In genomic region chr17:26252539-26253251, GRCm38 (mm10) we compare ENCODE assay signal across 8 mouse cellular contexts. TPM values are rescaled to one million over a fixed set of nuclear protein-coding genes. Genes with fewer than 3 reads are reported as not detected.
A peak's percentile ranks its signal among the peaks of the same experiment; 100 is the strongest.
DNase-seq lines count a peak whose midpoint lies in the region; ATAC-seq and TF ChIP-seq lines count a peak whose summit lies in the region.

TSS of gene Luc7l (plus strand) at chr17:26252896.

- H3K4me1 ChIP-seq in embryonic facial prominence, embryonic 14.5 days (ENCODE audit: control insufficient read depth, insufficient read depth, low read length) = 0 out of 2 replicates have a peak, but pooled peaks cover 10% of the 10 kb centered on the region
- peaks cover 12% of the 10 kb centered on the region for H3K4me1 ChIP-seq in limb, embryonic 14.5 days (ENCODE audit: control insufficient read depth, insufficient read depth, low read length)
- H3K4me1 ChIP-seq in midbrain, postnatal 0 days (ENCODE audit: insufficient read depth, low read length) = no peaks in the 10 kb centered on the region

- H3K4me2 ChIP-seq in embryonic facial prominence, embryonic 14.5 days (ENCODE audit: low read depth, low read length) = peak within 1 kb of the TSS; percentile 90
- H3K4me2 ChIP-seq in limb, embryonic 14.5 days (replicated peaks; ENCODE audit: low read depth, low read length, severe bottlenecking) = peak within 1 kb of the TSS; percentile 56
- peak within 1 kb of the TSS; percentile 61 for H3K4me2 ChIP-seq in midbrain, postnatal 0 days (ENCODE audit: low read depth, low read length, poor library complexity, severe bottlenecking)

- no peaks in the 10 kb centered on the region for H3K9me3 ChIP-seq in embryonic facial prominence, embryonic 14.5 days (ENCODE audit: control insufficient read depth, low read length)
- H3K9me3 ChIP-seq in limb, embryonic 14.5 days (ENCODE audit: control insufficient read depth, low read length) = no peaks in the 10 kb centered on the region
- H3K9me3 ChIP-seq in midbrain, postnatal 0 days (ENCODE audit: low read length) = no peaks in the 10 kb centered on the region

- peak; percentile 97; the same call in 1 of the 2 replicates for TF ChIP-seq POLR2A in limb, embryonic 14.5 days (IDR thresholded peaks at IDR 0.05; ENCODE audit: borderline replicate concordance, extremely low read depth, insufficient read depth, insufficient read length)

- peak within 1 kb of the TSS; percentile 99 for H3K27ac ChIP-seq in embryonic facial prominence, embryonic 14.5 days (replicated peaks; ENCODE audit: low read depth, low read length)
- H3K27ac ChIP-seq in limb, embryonic 14.5 days (replicated peaks; ENCODE audit: low read depth, low read length) = peak within 1 kb of the TSS; percentile 99
- peak within 1 kb of the TSS; percentile 95 for H3K27ac ChIP-seq in midbrain, postnatal 0 days (ENCODE audit: low read depth, low read length)

- peaks cover 26% of the 10 kb centered on the region for H3K36me3 ChIP-seq in embryonic facial prominence, embryonic 14.5 days (ENCODE audit: control insufficient read depth, insufficient read depth, low read length)
- H3K36me3 ChIP-seq in limb, embryonic 14.5 days (ENCODE audit: control insufficient read depth, insufficient read depth, low read length) = peaks cover 18% of the 10 kb centered on the region
- H3K36me3 ChIP-seq in midbrain, postnatal 0 days (ENCODE audit: insufficient read depth, low read length) = 0 out of 2 replicates have a peak, but pooled peaks cover 3% of the 10 kb centered on the region

- H3K27me3 ChIP-seq in embryonic facial prominence, embryonic 14.5 days (replicated peaks; ENCODE audit: control insufficient read depth, insufficient read depth, low read length) = no peaks in the 10 kb centered on the region
- no peaks in the 10 kb centered on the region for H3K27me3 ChIP-seq in limb, embryonic 14.5 days (ENCODE audit: control insufficient read depth, insufficient read depth, low read length)
- no peaks in the 10 kb centered on the region for H3K27me3 ChIP-seq in midbrain, postnatal 0 days (ENCODE audit: insufficient read depth, low read length)

- peak within 1 kb of the TSS; percentile 99 for H3K9ac ChIP-seq in embryonic facial prominence, embryonic 14.5 days (ENCODE audit: low read depth, low read length)
- peak within 1 kb of the TSS; percentile 97 for H3K9ac ChIP-seq in limb, embryonic 14.5 days (ENCODE audit: low read depth, low read length, severe bottlenecking)
- H3K9ac ChIP-seq in midbrain, postnatal 0 days (replicated peaks; ENCODE audit: low read length, poor library complexity, severe bottlenecking) = peak within 1 kb of the TSS; percentile 94

- DNase-seq in 3T3-L1 (ENCODE audit: low read depth, low spot score) = peak; percentile 96
- DNase-seq in adrenal gland, postnatal 4 days (ENCODE audit: low spot score in 2 of 2) = peak; percentile 83 to 89
- DNase-seq in embryonic facial prominence, embryonic 14.5 days (ENCODE audit: low spot score) = peak; percentile 97
- peak; percentile 98 for DNase-seq in heart, adult 8-10 months (ENCODE audit: low spot score)
- peak; percentile 97 for DNase-seq in kidney, adult 9 months
- peak; percentile 94 for DNase-seq in limb, embryonic 14.5 days (ENCODE audit: low spot score)
- DNase-seq in midbrain, postnatal 0 days (ENCODE audit: low spot score) = peak; percentile 97
- peak; percentile 86 to 89 for DNase-seq in spleen, postnatal 14 days (ENCODE audit: low spot score in 2 of 2)

- under 1% methylated on average over 31 of the region's 43 CpGs for WGBS in embryonic facial prominence, embryonic 14.5 days
- WGBS in limb, embryonic 14.5 days = under 1% methylated on average over 41 of the region's 43 CpGs
- under 1% methylated on average over 42 of the region's 43 CpGs for WGBS in midbrain, postnatal 0 days

- H3K4me3 ChIP-seq in embryonic facial prominence, embryonic 14.5 days (ENCODE audit: low read depth, low read length) = peak within 1 kb of the TSS; percentile 97
- H3K4me3 ChIP-seq in limb, embryonic 14.5 days (replicated peaks; ENCODE audit: low read length) = peak within 1 kb of the TSS; percentile 93
- peak within 1 kb of the TSS; percentile 62 for H3K4me3 ChIP-seq in midbrain, postnatal 0 days (ENCODE audit: low read depth, low read length)

- no peak for TF ChIP-seq CTCF in midbrain, postnatal 0 days (IDR thresholded peaks at IDR 0.05)

- peak; percentile 97 for ATAC-seq in embryonic facial prominence, embryonic 14.5 days (ENCODE audit: low read depth)
- ATAC-seq in limb, embryonic 14.5 days (ENCODE audit: low FRiP score, low read depth) = peak; percentile 95
- peak; percentile 94 for ATAC-seq in midbrain, postnatal 0 days (ENCODE audit: low FRiP score)

RNA-seq across cellular contexts. Expression of gene Luc7l, which starts in this region (rescaled TPM):
- 10 to 100 TPM; 80.8 to 85.2 TPM for total RNA-seq in adrenal gland, postnatal 4 days (2021)
- polyA plus RNA-seq in embryonic facial prominence, embryonic 14.5 days (2014; fragmentation: Nextera tagmentation; extraction: Ambion mirVana) = 77.8 and 83.3 TPM in 2 replicates
- total RNA-seq in heart, adult 8-10 months (2022) = 10 to 100 TPM in 3 of 4 experiments, 1 to 10 TPM in 1; 10.0 to 16.5 (median 13.8) TPM
- 126 and 129 TPM in 2 replicates for polyA plus RNA-seq in limb, embryonic 14.5 days (2012; rRNA removed)
- 101 and 113 TPM in 2 replicates for polyA plus RNA-seq in limb, embryonic 14.5 days (2014; fragmentation: Nextera tagmentation; extraction: Ambion mirVana)
- 90.6 and 110 TPM in 2 replicates for total RNA-seq in midbrain, postnatal 0 days (2014; rRNA removed)
- 82.3 and 95.2 TPM in 2 replicates for polyA plus RNA-seq in midbrain, postnatal 0 days (2015; fragmentation: Nextera tagmentation; extraction: Ambion mirVana)

Comparison
In these comparisons a context has a peak if more than half of its experiments do, and no peak if none do; other contexts are left out.
1. Peak in every context shown above with its lines: DNase-seq, ATAC-seq, H3K4me3 ChIP-seq and H3K27ac ChIP-seq.